Mouse (Mus musculus) E14TG2a.4 (cell line): ENCODE measurements at regions not wholly inside any gene's neighbourhood (a gene's known extent, or its start where the extent isn't known, plus 50 kb on each side); places are given as distances from the start of the nearest gene placed in this dataset.

Experiments
- H3K27me3 ChIP-seq: 2 replicates; pipeline ENCODE4 v1.6.1; 2014; ENCODE audit warnings: low read length, control low read depth; ENCODE audit not compliant: insufficient read depth
- H3K36me3 ChIP-seq: 2 replicates; pipeline ENCODE4 v1.6.1; 2014; ENCODE audit warnings: low read length, control low read depth; ENCODE audit not compliant: insufficient read depth
- H3K4me1 ChIP-seq: replicated peaks from 2 replicates; pipeline ENCODE4 v1.6.1; 2014; ENCODE audit warnings: low read depth, low read length, control low read depth
- H3K4me3 ChIP-seq: replicated peaks from 2 replicates; pipeline ENCODE4 v1.5.1; 2014; ENCODE audit warnings: mild to moderate bottlenecking, low read length
- H3K9me3 ChIP-seq: 2 replicates; pipeline ENCODE4 v1.6.1; 2014; ENCODE audit warnings: low read length, control low read depth
- CTCF ChIP-seq: conservative IDR thresholded peaks from 2 replicates; pipeline ENCODE4 v1.5.1; 2014; ENCODE audit warnings: low read length
- NANOG ChIP-seq: IDR thresholded peaks from 2 replicates; pipeline ENCODE4 v1.6.1; 2014; ENCODE audit warnings: borderline replicate concordance, low read length, mixed read lengths
- POU5F1 ChIP-seq: IDR thresholded peaks from 2 replicates; pipeline ENCODE4 v1.6.1; 2014; ENCODE audit warnings: low read length, borderline replicate concordance

DNA sequence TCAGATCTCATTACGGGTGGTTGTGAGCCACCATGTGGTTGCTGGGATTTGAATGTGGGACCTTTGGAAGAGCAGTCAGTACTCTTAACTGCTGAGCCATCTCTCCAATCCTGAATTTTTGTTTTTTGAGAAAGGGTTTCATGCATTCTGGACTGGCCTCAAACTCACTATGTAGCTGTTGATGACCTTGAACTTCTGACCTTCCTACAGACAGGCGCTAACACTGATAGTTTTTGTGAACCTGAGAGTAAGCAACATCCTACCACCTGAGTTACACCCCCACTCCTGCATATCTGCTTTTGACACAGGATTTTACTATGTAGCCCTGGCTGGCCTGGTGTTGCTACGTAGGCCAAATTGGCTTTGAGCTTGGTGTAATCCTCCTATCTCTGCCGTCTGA, 308.8 kb upstream of the Klf3 start:
- Histone ChIP-seq H3K36me3 (peaks cover 15% of the 10 kb centered on the region), H3K27me3 (no peaks in the 10 kb centered on the region), H3K4me3 (no peak overlapping the region), H3K9me3 (peaks cover 40% of the 10 kb centered on the region), H3K4me1 (peaks cover 24% of the 10 kb centered on the region)
- TF ChIP-seq CTCF: no peak
- no peak for TF ChIP-seq POU5F1
- TF ChIP-seq NANOG: no peak

DNA sequence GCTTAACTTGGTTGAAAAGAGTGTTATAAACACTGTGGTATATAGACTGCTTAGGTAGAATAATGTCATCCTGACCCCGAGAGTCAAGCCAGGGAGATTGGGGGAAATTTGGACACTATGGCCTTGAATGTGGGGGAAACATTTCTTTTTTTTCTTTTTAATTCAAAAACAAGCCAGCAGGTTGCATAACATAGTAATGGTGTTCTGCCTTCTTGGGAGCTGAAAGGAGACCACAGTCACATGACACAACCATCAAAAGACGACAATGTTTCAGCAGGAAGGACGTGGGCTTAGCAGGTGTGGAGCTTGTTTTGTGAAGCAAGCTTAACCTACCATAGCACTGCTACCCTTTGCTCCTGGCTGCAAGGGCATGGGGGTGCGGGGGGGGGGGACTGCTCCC, 306.3 kb upstream of the Klf3 start:
- Histone ChIP-seq H3K9me3 (peaks cover 40% of the 10 kb centered on the region), H3K4me1 (peaks cover 32% of the 10 kb centered on the region), H3K4me3 (no peak overlapping the region), H3K36me3 (peaks cover 15% of the 10 kb centered on the region), H3K27me3 (no peaks in the 10 kb centered on the region)
- TF ChIP-seq NANOG (no peak), CTCF (no peak), POU5F1 (no peak)

DNA sequence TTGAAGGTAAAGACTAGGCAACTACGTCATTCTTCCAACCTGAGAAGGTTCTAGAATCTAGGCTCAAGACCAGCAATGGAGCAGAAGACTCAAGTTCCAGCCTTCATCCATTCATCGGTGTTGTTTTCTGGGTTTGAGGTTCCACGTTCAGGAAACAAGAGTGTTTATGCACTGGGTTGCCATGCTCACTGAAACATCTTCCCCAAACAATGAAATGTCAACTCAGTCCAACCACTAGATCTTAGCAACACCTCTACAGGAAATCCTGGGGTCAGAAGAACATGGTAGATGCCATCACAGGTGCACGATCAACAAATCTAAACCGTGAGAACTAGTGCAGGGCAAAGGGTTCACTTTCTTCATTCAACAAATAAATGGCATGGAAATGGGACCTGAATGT, 304.8 kb upstream of the Klf3 start:
- H3K9me3 ChIP-seq: peaks cover 37% of the 10 kb centered on the region
- peaks cover 47% of the 10 kb centered on the region for H3K4me1 ChIP-seq
- H3K27me3 ChIP-seq: no peaks in the 10 kb centered on the region
- no peak for TF ChIP-seq CTCF
- no peak for TF ChIP-seq NANOG
- no peak for TF ChIP-seq POU5F1
- no peak overlapping the region for H3K4me3 ChIP-seq
- peaks cover 15% of the 10 kb centered on the region for H3K36me3 ChIP-seq

DNA sequence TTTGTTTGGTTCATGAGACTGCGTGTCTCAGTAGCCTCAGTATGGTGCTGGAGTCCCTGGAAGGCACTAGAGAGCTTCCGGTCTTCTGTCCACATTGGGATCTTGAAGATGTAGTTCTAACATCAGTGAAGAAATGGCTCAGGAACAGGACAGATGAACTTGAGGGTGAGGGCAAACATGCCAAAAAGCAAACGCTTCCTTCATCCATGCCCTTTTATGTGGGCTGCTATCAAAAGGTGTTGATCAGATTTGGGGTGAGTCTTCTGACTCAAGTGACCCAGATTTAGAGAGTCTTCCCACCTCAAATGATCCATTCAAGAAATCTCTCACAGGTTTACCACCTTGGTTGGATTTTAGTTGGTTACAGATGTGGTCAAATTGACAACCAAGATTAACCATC, 304.1 kb upstream of the Klf3 start:
- H3K9me3 ChIP-seq: peaks cover 37% of the 10 kb centered on the region
- peaks cover 54% of the 10 kb centered on the region for H3K4me1 ChIP-seq
- H3K4me3 ChIP-seq: no peak overlapping the region
- TF ChIP-seq NANOG: no peak
- TF ChIP-seq POU5F1: no peak
- no peak for TF ChIP-seq CTCF
- peaks cover 15% of the 10 kb centered on the region for H3K36me3 ChIP-seq
- no peaks in the 10 kb centered on the region for H3K27me3 ChIP-seq

DNA sequence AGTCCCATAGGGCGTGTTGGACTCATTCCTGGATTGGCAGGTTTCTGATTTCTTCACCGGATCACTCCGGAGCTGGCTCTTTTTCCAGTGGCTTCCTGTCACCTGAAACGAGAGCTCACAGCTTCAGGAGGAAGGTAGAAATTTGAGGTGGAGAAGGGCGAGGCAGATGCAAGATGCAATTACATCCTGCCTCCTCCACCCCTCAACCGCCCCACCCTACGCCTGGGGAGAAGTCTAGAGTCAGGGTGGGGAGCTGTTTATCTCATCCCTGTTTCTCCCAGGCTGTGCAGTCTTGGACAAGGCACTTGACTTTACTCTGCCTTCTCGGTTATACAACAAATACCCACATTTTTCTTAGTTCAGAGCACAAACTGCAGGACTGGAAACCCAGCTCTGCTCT, 302.8 kb upstream of the Klf3 start:
- no peaks in the 10 kb centered on the region for H3K27me3 ChIP-seq
- peaks cover 37% of the 10 kb centered on the region for H3K9me3 ChIP-seq
- H3K36me3 ChIP-seq: peaks cover 15% of the 10 kb centered on the region
- TF ChIP-seq POU5F1 (no peak), CTCF (no peak), NANOG (no peak)
- H3K4me1 ChIP-seq: peaks cover 58% of the 10 kb centered on the region
- peak overlapping the region; percentile 66 for H3K4me3 ChIP-seq

DNA sequence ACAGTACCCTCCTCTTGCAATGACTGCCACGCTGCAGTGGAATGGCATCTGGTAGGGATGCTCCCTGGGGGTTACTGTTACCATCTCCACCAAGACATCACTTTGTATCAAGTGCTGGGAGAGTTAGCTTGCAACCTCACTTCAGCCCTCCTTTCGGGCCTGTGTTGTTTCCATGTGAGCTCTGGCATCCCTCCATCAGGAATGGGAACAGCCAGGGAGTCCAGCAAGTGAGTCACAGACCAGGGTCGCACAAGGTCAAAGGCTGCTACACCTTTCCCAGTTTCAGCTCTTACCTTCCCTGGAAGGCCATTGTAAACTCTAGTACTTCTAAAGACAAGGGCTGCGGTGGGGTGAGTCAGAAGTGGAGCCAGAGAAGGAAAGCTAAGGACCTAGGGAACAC, 302.3 kb upstream of the Klf3 start:
- Histone ChIP-seq H3K9me3 (peaks cover 34% of the 10 kb centered on the region), H3K4me3 (peak overlapping the region; percentile 66), H3K27me3 (no peaks in the 10 kb centered on the region), H3K36me3 (peaks cover 15% of the 10 kb centered on the region), H3K4me1 (peaks cover 62% of the 10 kb centered on the region)
- TF ChIP-seq POU5F1 (no peak), CTCF (no peak), NANOG (no peak)

DNA sequence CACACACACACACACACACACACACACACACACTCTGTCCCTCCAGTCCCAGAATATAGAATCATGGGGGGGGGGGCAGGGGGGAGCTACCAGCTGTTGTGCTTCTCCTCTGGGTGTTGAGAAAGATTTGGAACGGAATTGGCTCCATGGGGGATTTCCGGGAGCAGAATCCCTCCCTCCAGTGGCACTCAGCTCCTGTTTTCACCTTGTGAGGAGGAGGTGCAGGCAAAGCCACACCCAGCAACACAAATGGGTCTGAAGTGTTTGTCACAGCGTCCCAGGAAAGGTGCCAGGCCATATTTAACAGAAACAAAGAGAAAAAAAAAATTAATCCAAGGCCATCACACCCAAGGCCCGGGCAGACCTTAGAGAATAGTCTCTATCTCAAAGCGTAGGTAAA, 301.4 kb upstream of the Klf3 start:
- Histone ChIP-seq H3K9me3 (peaks cover 26% of the 10 kb centered on the region), H3K4me1 (peaks cover 71% of the 10 kb centered on the region), H3K36me3 (peaks cover 15% of the 10 kb centered on the region), H3K27me3 (no peaks in the 10 kb centered on the region), H3K4me3 (peak overlapping the region; percentile 66; the same call in 1 of the 2 replicates)
- no peak for TF ChIP-seq NANOG
- TF ChIP-seq CTCF: no peak
- no peak for TF ChIP-seq POU5F1

DNA sequence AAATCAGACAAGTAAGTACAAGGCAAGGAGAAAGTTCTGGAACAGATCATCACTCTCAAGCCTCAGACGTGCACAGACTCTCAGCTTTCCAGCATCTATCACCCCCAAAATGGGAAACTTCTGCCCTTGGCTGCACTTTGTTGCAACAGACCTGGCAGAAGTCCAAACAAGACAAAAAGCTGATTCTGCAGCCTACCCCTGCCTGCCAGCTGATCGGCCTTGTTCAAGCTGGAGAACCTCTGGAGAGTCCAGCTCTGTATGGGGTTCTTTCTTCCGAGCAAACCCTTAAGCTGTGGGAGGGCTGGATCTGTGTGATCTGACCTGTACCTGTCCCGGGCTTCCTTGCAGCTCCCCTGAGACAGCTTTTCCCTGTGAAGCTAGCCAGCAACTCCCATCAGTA, 299.7 kb upstream of the Klf3 start:
- Histone ChIP-seq H3K27me3 (no peaks in the 10 kb centered on the region), H3K9me3 (peaks cover 8% of the 10 kb centered on the region), H3K4me3 (peak overlapping the region; percentile 0; the same call in 1 of the 2 replicates), H3K4me1 (peaks cover 78% of the 10 kb centered on the region), H3K36me3 (peaks cover 8% of the 10 kb centered on the region)
- no peak for TF ChIP-seq CTCF
- TF ChIP-seq POU5F1: no peak
- no peak for TF ChIP-seq NANOG

DNA sequence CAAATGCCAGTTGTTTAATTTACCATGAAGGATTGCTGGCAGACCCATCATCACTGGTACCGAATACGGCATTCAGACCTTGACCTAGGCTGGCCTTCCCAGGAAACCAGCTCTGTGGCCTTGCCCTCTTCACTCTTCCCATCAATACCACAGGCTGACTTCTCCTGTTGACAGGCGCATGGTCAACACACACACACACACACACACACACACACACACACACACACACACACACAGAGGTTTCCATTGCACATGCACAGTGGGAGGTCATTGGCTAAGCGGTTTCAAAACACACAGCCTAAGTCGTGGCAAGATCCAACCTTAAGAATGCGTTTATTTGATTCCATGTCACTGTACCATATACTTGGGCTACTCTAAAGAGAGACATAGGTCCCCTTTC, 298.7 kb upstream of the Klf3 start:
- Histone ChIP-seq H3K4me3 (no peak overlapping the region), H3K9me3 (no peaks in the 10 kb centered on the region), H3K36me3 (no peaks in the 10 kb centered on the region), H3K4me1 (peaks cover 82% of the 10 kb centered on the region), H3K27me3 (no peaks in the 10 kb centered on the region)
- TF ChIP-seq CTCF: no peak
